Mouse (Mus musculus) embryo, embryonic 9.5 days (tissue): ENCODE data around the gene Tmem59.

ENCODE experiments used
- DNase-seq: peaks from one replicate; pipeline ENCODE4 v3.0.0-alpha.2; 2017; ENCODE audit errors: extremely low spot score

Gene Tmem59

DNA sequence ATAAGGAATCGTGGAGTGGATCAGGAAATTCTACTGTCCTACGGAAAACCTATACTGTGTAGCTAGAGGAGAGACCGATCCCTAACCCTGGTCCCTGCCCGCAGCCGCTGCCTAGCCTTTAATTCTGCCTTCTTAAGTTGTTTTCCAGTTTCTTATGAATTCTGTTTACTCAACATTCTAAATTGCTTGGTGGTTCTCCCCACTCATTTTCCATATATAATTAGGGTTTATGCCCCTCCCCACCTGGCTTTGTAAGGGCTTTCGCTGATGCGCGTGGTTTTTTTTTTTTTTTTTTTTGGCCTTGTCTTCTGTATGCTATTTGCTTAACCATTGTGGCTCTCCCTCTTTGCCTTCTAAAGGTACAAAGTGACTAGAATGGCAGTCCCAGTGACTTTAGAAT lies 1.4 kb downstream of the Tmem59 start:
- DNase-seq = no peak

DNA sequence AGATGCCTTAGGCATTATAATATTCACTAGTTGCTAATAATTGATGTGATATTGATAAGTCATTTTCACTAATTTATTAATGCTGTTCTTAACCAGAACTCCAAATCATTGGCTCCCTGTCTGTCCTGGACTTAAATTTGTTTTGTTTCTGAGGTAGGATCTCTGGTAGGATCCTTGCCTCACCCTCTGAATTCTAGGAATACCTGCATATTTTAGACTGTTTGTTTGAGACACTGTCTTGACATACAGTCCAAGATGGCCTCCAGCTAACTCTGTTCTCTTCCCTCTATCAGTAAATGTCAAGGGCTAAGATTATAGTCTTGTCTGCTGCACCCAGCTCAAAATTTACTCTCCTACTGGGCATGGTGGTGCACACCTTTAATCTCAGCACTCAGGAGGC lies 2.5 kb downstream of the Tmem59 start:
- no peak for DNase-seq

DNA sequence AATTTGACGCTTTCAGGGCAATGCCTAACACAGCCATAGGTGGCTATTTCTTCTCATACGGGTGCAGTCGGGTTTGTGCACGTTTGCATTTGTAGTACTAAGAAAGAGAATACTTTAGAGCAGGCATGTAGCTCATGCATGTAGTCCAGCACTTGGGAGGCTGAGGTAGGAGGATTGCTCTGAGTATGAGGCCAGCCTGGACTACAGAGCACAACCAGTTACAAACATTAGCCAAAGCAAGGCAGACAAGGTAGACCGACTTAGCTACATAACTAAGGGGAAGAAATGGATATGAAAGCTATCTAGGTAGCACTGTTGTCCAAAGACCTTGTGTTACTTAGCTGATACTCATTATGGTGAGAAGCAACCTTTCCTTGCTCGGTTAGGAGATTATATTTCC lies 3.7 kb downstream of the Tmem59 start:
- no peak for DNase-seq

DNA sequence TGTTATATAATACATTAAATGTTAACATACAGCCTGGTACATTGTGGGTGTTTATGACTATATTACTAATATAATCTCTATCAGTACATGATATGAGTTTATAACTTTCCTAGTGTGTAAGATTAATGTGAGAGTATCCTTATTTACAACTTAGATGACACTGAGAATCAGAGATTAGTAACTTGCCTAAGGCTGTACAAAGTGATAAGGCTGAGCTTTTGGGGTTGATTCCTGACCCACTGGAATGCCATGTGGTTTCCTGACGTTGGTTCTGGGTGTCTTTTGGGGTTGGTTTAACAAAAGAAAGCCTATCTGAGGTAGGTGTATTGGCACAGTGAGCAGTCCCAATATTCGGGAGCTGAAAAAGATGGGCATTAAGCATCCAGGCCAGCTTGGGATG lies 4.6 kb downstream of the Tmem59 start:
- no peak for DNase-seq

DNA sequence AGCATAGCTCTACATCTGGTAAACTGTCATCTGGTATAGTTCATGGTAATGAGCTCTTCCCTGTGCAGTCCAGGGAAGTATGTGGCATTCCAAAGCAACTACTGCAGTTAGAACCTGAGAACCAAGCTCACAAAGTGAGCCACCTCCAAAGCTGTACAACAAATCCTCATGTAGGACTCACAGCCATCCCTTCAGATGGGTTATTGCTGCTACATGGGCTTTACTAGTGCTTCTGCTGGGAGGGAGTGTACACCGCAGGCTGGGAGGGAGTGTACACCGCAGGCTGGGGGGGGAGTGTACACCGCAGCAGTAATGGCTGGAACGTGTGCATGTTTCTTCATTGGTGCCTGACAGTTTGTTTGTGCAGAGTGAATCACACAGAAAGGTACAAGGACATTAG lies 5.0 kb downstream of the Tmem59 start:
- DNase-seq = no peak

DNA sequence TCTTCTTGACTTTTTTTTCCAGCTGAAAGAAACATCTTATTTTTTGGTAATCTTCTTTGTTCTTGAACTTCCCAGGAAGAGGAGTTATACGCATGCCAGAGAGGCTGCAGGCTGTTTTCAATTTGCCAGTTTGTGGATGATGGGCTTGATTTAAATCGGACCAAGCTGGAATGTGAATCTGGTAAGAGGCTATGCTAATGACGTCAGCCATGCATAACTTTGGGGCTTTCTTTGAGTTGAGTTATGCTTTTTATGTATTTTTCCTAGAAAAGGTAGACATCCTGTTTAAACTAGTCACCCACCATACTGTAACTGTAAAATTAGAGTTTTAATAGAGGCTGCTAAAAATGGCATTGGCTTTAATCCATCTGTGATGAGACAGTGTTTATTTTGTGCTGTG lies 7.5 kb downstream of the Tmem59 start:
- no peak for DNase-seq

DNA sequence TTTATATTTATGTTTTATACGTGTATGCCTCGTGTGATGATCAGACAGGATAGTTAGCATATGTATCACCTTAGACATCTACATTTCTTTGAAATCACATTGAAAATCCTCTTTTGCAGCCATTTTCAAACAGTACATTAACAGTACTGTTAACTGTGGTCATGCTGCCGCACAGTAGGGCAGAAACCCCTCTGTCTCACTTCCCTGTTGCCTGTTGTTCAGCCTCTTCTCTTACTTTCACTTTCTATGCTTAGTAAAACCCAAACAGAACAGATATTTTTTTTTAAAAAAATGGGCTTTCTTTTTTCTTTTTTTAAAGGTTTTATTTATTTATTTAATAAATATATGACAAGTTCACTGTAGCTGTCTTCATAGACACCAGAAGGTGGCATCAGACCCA lies 15.6 kb downstream of the Tmem59 start:
- DNase-seq = no peak

DNA sequence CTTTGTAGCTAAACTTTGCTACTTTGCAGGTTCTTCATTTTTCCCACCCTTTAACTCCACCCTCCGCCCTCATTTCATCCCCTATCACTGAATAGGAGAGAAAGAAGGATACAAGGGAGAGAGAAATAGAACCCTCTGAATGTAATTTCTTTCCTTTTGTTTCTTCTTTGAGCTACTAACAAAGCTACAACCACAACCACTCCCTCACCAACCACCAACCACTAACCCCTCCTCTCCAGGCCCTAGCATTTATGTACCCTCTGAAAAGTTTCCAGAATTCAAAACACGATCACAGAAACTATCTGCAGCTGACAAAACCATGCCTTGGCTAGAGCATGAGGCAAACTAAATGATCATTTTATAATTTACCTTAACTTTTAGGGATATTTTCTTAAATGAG lies 18.3 kb downstream of the Tmem59 start:
- DNase-seq = no peak

DNA sequence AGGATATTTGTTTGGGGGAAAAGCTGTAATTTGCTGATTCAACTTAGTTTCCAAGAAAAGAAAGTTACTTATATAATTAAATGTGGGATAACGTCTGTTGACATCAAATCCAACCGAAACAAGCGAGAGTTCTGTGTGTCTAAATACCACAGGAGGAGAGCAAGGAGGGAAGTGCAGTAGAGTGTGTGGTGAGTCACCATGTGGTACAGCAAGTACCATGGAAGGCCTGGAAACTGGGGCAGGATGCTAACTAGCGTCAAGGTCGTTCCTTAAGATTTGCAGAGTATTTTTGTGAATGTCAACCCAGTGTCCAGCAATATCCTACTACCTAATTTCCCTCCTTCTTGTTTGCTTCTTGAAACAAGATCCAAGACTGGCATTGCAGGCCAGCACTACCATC lies 19.9 kb downstream of the Tmem59 start:
- no peak for DNase-seq

DNA sequence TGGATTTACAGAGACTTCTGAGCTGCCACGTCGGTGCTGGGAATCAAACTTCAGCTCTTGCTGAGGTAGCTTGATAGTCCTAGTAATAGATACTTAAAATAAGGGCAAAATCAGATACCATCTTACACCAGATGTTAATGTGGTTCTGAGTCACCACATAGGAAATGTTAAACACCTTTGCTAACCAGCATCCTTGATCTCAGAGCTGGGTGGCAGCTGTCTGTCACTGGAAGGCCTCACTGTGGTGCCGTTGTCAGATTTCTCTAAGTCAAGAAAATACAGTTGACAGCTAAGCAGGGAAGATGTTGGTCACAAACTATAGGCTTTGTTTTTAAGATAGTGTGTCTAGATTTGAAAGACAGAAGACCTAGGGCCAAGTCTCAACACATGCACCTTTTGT lies 23.6 kb downstream of the Tmem59 start:
- no peak for DNase-seq

DNA sequence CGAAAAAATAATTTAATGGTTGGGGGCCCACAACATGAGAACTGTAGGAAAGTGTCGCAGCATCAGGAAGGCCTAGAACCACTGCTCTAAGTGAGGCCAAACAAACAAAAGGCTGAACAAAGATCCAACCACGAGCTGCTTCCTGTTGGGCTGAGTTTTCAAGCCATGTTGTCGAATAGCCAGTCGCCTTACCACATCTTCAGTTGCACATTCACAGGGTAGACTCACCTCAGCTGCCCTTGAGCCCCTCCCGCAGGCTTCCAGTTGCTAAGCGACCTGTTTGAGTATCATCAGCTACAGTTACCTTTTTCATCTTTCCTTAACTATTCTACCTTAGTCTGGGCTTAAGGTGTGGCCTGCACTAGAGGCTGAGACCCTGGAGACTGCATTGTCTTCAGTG lies 24.8 kb downstream of the Tmem59 start:
- no peak for DNase-seq

DNA sequence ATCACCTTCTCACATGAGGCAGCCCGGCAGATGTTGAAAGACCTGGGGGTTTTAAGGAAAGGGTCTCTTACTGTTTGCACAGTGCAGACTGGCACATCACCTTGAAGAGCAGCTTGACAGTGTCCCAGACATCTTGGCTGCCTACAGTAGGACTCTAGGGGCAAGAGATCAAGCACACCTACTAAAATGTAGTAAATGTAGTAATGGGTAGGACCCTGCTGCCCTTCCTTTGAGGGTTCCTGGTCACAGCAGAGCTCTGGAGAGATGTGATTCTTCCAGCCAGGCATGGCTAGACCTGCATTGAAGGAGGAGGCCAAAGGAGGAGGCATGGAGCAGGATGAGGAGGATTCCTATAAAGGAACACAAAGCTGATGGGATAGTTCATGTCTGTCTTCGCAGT lies 28.8 kb downstream of the Tmem59 start:
- DNase-seq = no peak

DNA sequence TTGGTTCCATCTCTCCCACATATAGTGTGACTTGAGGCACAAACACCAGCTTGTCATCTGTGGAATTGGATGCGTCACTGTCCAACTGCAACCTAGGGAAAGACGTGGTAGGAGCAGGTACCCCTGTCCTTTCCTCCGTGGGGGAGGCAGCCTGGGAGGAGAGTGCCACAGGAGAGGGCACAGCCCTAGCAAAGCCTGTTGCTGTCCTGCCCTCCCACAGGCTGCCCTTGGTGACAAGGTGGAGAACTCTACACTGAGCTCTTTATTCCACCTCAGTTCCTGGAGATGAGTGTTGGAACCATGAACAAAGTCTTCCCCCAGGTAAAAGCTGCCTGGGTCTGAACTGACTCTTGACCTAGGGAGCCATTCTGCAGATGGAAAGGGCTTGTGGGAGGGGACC lies 30.7 kb downstream of the Tmem59 start, which contains the start of gene Ldlrad1:
Ldlrad1 (plus strand) TSS at position 301 of the 400 bp plus-strand sequence.
- DNase-seq = no peak

DNA sequence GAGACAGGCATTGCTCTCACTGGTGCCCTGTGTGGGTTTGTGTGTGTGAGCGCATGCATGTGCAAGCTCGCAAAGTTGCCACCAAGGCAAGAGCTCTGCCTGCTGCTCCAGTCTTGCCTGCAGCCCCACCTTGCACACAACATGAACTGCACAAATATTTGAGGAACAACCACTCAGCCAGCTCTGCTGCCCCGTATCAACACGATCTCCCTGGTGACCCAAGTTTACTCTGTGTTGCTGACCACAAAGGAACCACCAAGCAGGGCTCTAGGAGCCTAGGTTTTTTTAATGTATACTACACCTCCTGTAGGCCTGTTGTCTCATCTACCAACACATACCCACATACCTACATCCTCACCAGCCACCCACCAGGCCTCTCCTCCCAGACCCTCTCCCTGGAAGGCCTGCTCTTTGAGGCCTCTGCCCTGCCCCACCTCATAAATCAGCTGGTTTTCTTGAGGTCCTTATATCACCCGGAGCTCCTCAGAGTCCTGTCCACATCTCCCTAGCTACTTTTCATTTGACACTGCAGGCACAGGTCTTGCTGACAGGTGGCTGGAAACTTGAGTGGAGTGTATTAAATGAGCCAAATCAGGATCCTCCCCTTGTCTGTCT lies 32.4 kb downstream of the Tmem59 start:
- no peak for DNase-seq

DNA sequence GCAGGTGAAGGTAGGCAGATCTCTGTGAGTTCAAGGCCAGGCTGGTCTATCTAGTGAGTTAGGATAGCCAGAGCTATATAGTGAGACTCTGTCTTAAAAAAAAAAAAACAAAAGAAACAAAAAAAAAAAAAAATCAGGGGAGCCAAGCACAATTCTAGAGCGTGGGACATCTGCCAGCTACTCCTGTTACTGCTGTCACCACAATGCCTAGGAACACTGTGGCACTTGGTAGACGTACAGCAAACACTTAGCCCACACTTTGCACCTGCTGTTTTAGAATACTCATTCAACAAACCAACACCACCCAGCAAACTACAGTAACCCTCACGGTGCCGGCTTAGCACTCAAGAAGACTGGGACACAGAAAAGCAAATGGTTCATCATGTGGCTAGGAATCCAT lies 33.3 kb downstream of the Tmem59 start:
- DNase-seq = no peak

DNA sequence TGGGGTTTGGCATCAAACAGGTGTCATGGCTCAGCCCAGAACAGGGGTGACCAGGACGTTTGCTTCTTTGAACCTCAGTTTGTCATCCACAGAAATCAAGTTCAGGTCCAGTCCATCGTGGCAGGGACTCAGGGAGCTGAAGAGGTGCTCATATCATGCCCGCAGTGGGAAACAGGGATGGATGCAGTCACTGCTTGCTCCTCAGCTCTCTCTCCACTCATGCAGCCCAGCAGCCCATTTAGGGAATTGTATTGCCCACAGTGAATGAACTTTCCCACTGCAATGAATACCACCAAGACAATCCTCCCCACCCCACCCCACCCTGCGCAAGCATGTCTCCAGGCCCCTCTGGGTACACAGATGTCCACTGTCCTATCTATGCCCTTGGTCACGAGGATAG lies 33.7 kb downstream of the Tmem59 start:
- no peak for DNase-seq

DNA sequence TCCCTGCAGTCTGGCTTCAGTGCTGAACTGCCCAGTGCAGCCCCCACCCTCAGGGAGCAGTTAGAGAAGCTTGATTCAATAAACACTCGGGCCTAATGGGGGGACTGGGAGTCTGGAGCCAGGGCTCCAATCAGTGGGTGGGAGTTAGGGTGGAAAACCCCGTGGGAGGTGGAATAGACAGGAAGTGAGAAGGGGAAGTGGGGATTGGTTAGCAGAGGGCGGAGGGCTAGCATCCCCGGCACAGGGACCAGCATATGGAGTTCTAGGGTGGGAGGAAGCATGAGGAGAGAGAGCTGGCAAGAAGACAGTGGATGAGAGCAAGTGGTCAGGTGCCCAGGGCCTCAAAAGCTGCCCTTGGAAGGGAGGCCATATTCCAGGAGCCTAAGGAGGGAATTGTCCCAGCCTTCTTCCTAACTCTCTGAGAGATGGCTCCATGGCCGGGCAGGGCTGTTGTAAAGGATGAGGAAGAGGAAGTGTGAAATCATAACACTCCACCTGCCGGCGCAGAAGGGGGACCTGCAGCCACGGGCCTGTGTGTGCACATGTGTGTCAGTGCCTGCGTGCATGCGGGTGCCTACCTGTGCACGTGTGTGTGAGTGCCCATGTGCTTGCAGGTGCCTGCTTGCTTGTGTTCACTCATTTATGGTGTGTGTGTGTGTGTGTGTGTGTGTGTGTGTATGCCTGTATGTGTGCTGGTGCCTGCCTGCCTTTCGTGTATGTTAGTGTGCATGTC lies 35.2 kb downstream of the Tmem59 start:
- no peak for DNase-seq

DNA sequence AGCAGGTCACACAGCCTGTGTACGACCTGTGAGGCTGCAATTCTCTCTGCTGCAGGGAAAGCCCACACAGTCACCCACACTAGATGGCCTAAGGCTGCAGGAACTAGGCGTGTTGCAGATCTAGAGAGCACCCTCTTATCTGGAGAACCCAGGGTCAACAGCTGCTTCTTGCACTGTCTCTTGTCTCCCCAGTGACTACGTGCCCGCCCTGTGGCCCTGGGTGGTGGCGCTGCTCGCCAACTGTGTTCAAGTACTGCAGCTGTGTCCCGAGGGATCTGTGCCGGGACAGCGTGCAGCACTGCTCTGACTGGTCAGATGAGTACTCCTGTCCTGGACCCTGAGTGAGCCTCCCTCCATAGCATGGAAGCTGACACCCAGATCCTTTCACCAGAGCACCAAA lies 39.4 kb downstream of the Tmem59 start:
- DNase-seq = no peak

DNA sequence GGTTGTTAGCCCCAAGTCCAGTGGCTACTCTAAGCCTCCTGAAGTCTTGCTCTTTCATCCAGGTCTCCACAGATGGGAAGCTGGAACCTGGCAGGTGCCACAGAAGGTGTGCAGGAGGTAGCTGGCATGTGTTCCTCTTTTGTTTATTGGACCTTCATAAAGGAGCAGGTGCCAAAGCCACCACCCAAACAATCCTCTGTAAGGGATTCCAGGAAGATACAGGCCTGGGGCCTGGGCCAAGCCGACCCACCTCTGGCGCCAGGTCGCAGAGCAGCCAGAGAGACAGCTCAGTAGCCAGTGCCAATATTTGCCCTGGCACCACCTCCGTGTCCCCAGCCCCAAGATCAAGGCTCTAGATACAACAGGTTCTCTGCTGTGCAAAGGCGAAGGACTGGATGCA lies 43.3 kb downstream of the Tmem59 start:
- no peak for DNase-seq

DNA sequence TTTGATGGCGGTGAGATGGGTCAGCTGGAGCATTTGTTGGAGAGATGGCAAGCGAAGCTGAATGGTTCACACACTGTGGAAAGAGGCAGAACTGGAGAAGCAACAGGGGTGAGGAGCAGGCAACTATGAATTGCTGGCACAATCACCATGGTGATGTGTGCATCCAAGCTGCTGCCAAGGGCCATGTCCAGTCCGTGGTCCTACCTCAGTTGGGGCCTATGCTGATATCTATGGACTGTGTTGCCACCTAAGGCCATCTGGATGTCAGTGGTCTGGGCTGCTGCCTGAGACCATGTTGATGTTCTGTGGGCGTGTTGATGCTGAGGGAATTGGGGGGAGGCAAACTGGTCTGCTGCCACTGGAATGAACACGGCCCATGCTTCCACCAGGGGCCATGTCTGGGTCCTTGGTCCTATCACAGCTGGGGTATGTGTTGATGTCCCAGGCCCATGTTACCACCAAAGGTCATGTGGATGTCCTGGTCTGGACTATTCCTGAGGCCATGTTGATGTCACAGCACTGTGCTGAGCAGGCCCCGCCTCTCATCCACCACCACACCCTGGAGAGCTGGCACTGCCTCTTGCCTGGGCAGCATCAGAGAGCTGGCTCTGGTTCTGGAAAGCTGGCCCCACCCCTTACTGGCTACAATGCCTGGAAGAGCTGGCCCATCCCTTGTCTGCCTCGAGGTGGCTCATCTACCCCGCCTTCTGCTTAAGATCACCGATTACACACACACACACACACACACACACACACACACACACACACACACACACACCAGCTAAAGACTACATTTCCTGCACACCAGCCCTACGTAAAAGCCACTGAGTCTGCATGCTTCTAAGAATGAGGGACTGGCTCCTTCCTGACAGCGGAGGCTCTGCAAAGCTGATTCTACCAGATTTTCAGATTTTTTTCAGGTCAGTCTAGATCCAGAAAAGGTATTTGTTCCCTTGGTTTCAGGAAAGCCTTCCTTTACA lies 45.3 kb downstream of the Tmem59 start:
- DNase-seq = no peak

DNA sequence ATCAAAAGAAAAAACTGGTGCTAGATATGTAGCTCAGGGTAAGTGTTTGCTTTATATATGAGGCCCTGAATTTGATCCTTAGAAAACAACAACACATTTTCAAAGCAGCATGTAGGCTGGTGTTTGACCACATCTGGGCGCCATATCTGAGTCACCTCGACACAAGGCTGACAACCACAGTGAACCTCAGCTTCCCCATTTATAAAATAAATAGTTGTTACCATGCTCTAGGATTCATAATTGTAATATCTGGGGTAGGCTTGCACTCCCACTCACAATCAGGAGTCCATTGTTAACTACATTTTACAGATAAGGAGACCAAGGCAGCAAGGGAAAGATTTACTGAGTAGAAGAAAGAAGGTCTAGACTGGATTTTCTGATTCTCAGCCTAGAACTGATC lies 48.1 kb downstream of the Tmem59 start:
- no peak for DNase-seq

DNA sequence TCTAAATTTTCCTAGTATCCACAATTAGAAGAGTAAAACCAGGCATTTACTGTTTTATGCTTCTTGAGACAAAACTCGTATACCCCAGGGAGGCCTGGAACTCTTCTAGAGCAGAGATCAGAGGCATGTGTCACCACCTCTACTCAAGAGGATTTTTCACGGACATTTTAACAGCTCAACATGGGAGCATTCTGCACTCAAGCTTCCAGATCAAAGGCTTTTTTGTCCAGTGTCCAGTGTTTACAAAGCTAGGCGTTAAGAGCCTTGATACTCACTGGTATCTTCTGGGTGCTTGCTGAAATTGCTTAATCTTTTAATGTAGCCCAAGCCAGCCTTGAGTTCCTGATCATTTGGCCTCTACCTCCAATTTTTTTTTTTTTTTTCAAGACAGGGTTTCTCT lies 54.0 kb downstream of the Tmem59 start:
- DNase-seq = no peak

DNA sequence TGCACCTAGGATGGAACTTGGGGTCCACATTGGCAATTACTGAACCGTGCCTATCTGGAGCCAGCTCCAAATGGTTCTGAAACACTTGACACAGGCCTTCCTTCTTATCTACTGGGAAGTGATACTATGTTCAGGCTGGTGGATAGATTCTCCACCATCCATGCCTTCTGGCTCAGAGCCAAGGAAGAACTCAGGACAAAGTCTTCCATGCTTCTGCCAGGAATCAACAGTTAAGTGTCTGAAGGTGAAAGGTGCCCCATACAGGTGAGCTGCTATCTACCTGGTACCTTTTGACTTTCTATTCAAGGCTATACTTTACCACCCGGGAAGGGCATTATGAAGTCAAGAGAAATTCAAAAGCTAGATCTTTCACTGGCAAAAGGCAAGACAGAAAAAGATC lies 60.1 kb downstream of the Tmem59 start:
- no peak for DNase-seq
